Mouse (Mus musculus) midbrain, embryonic 10.5 days (tissue): ENCODE results near the gene Copg1. TPM values are rescaled to one million over a fixed set of nuclear protein-coding genes. Genes with fewer than 3 reads are reported as not detected.

Experiments
- DNase-seq: peaks from one replicate; pipeline ENCODE4 v3.0.0-alpha.2; 2017; ENCODE audit warnings: low spot score
- H3K27ac ChIP-seq: fragments of 300-500 bp; sonication (generic); replicated peaks from 2 replicates; pipeline ENCODE4 v1.5.1; 2016; ENCODE audit warnings: mild to moderate bottlenecking
- H3K27me3 ChIP-seq: fragments of 300-500 bp; sonication (generic); 2 replicates; pipeline ENCODE4 v1.6.1; 2016; ENCODE audit warnings: low read depth, mild to moderate bottlenecking; ENCODE audit not compliant: poor library complexity, severe bottlenecking
- H3K36me3 ChIP-seq: fragments of 300-500 bp; sonication (generic); 2 replicates; pipeline ENCODE4 v1.6.1; 2016; ENCODE audit warnings: mild to moderate bottlenecking, moderate library complexity
- H3K4me1 ChIP-seq: fragments of 300-500 bp; sonication (generic); 2 replicates; pipeline ENCODE4 v1.6.1; 2016
- H3K4me3 ChIP-seq: fragments of 300-500 bp; sonication (generic); 2 replicates; pipeline ENCODE4 v1.5.1; 2016; ENCODE audit warnings: mild to moderate bottlenecking, moderate library complexity
- H3K9me3 ChIP-seq: fragments of 300-500 bp; sonication (generic); replicated peaks from 2 replicates; pipeline ENCODE4 v1.6.1; 2016; ENCODE audit warnings: mild to moderate bottlenecking
- WGBS: fragments of 180-500 bp; shearing (Covaris S2); methylation state at CpG from one replicate; pipeline ENCODE4 v1.1.7; 2016; 5-methylcytosine and 5-hydroxymethylcytosine counted together
- polyA plus RNA-seq: library from polyadenylated mRNA; unstranded; fragments of >200 nt; fragmentation: Nextera tagmentation; extraction: Ambion mirVana; gene quantifications from 2 replicates; pipeline ENCODE4 v1.2.1, GENCODE M21; 2016

Copg1 gene
- polyA plus RNA-seq, 1 experiment from 2014 or later, result 150 TPM

GRCm38 (mm10) chr6:87879628-87880027, 8.0 kb upstream of the Copg1 start:
- DNase-seq, result no peak
- H3K4me3 ChIP-seq, result no peak overlapping the region
- H3K9me3 ChIP-seq, result no peaks in the 10 kb centered on the region
- no peak overlapping the region for H3K27ac ChIP-seq
- no peaks in the 10 kb centered on the region for H3K27me3 ChIP-seq
- no peaks in the 10 kb centered on the region for H3K4me1 ChIP-seq
- H3K36me3 ChIP-seq, result no peaks in the 10 kb centered on the region
- WGBS, result 72% methylated on average over 3 of the region's 3 CpGs

DNA sequence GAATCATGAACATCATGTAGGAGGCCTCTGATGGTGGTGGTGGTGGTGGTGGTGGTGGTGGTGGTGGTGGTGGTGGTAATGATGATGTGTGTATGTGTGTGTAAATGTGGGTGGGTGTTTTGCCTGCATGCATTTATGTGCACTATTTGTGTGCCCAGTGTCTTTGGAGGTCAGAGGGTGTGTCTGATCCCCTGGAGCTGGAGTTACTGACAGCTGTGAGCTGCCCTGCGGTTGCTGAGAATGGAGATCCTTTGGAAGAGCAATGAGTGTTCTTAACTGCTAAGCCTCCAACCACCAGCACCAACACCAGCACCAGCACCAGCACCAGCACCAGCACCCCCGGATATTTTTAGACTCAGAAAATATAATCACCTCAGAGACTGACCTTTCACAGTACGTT, 5.4 kb upstream of the Copg1 start:
- 87% methylated on average over 3 of the region's 3 CpGs for WGBS
- Histone ChIP-seq H3K36me3 (no peaks in the 10 kb centered on the region), H3K27ac (no peak overlapping the region), H3K9me3 (no peaks in the 10 kb centered on the region), H3K4me3 (no peak overlapping the region), H3K27me3 (no peaks in the 10 kb centered on the region), H3K4me1 (no peaks in the 10 kb centered on the region)
- no peak for DNase-seq

- no peaks in the 10 kb centered on the region for H3K36me3 ChIP-seq
- H3K4me3 ChIP-seq, result no peak overlapping the region
- no peaks in the 10 kb centered on the region for H3K4me1 ChIP-seq
- no peak for DNase-seq
- H3K27ac ChIP-seq, result no peak overlapping the region
- no peaks in the 10 kb centered on the region for H3K9me3 ChIP-seq
- H3K27me3 ChIP-seq, result no peaks in the 10 kb centered on the region
- 71% methylated on average over 4 of the region's 4 CpGs for whole genome bisulfite sequencing
Measured at GRCm38 (mm10) chr6:87882816-87883215, 4.8 kb upstream of the Copg1 start.

DNA sequence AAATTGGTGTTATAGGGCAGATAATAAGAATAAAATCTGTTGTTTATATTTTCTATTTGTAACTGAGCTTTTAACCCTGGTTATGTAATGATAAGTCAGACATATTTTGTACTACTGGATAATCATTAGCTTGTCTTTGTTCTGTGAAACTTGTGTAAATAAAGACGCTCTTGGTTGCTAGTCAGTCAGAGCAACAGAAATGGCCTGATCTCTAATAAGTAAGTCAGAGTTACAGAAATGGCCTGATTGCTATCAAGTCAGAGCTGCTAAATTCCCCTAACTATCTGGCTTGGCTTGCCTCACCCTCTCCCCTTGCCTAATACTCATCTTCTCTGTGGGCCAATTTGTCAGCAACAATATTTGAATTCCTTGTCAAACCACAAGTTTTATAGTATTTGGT, 893 bp upstream of the Copg1 start:
- no peak for DNase-seq
- Histone ChIP-seq H3K4me1 (peaks cover 11% of the 10 kb centered on the region), H3K27me3 (no peaks in the 10 kb centered on the region), H3K9me3 (no peaks in the 10 kb centered on the region), H3K36me3 (peaks cover 28% of the 10 kb centered on the region), H3K4me3 (no peak overlapping the region), H3K27ac (no peak overlapping the region)
- 84% methylated on average over 1 of the region's 1 CpGs for WGBS

GRCm38 (mm10) chr6:87893931-87894330, 6.3 kb downstream of the Copg1 start:
- H3K27me3 ChIP-seq, result no peaks in the 10 kb centered on the region
- H3K4me3 ChIP-seq, result no peak overlapping the region
- no peak for DNase-seq
- no peaks in the 10 kb centered on the region for H3K9me3 ChIP-seq
- peaks cover 98% of the 10 kb centered on the region for H3K36me3 ChIP-seq
- no peak overlapping the region for H3K27ac ChIP-seq
- H3K4me1 ChIP-seq, result peaks cover 2% of the 10 kb centered on the region
- 94% methylated on average over 7 of the region's 7 CpGs for WGBS

DNA sequence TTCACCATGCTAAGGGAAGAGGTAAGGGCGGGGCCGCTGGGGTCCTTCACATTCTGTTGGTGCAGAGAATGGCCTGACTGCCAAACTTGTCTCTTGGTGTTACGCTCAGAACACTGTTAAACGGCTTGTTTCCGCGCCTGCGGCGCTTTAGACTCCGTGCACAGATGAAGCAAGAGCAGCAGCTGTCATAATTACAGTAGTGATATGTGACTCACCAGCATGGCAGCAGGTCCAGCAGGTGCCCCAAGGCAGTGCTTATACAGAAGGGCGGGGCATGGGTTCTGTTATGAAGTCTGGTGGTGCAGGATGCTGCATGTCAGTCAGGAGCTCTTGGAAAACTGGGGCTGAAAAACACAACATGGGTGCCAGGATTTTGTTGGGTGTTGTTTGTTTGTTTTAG, 10.4 kb downstream of the Copg1 start:
- Histone ChIP-seq H3K9me3 (no peaks in the 10 kb centered on the region), H3K4me3 (no peak overlapping the region), H3K27me3 (no peaks in the 10 kb centered on the region), H3K27ac (no peak overlapping the region), H3K36me3 (peaks cover 99% of the 10 kb centered on the region), H3K4me1 (no peaks in the 10 kb centered on the region)
- no peak for DNase-seq
- 95% methylated on average over 10 of the region's 10 CpGs for WGBS

- DNase-seq, result no peak
Measured at GRCm38 (mm10) chr6:87906632-87907031, 19.0 kb downstream of the Copg1 start.

DNA sequence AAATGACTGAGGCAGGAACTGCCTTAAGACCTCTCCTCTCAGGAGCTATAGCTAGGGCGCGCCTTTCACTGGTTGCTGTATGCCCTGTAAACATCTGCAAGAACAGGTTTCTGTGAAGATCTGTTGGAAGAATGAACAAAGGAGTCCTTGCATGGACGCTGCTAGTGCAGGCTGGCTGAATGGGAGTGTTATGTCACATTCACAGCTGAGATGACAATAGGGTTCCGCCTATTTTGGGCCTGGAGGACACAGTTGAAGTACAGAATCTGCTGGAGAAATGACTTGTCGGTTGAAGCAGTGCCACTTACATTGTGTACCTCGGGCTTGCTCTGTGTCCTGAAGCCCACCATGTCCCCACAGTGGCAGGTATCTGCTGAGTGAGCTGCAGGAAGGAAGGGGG, 21.6 kb downstream of the Copg1 start:
- H3K27me3 ChIP-seq, result no peaks in the 10 kb centered on the region
- peaks cover 7% of the 10 kb centered on the region for H3K4me1 ChIP-seq
- 90% methylated on average over 6 of the region's 6 CpGs for WGBS
- H3K4me3 ChIP-seq, result no peak overlapping the region
- no peak for DNase-seq
- H3K36me3 ChIP-seq, result peaks cover 90% of the 10 kb centered on the region
- no peaks in the 10 kb centered on the region for H3K9me3 ChIP-seq
- no peak overlapping the region for H3K27ac ChIP-seq

More at GRCm38 (mm10) chr6:87906632-87907031, 19.0 kb downstream of the Copg1 start:
- peaks cover 98% of the 10 kb centered on the region for H3K36me3 ChIP-seq
- no peaks in the 10 kb centered on the region for H3K9me3 ChIP-seq
- WGBS, result 71% methylated on average over 5 of the region's 5 CpGs
- no peak overlapping the region for H3K4me3 ChIP-seq
- H3K27me3 ChIP-seq, result no peaks in the 10 kb centered on the region
- H3K27ac ChIP-seq, result no peak overlapping the region
- H3K4me1 ChIP-seq, result no peaks in the 10 kb centered on the region

GRCm38 (mm10) chr6:87911559-87911958, 23.9 kb downstream of the Copg1 start:
- no peak overlapping the region for H3K4me3 ChIP-seq
- no peak overlapping the region for H3K27ac ChIP-seq
- H3K36me3 ChIP-seq, result peaks cover 75% of the 10 kb centered on the region
- H3K9me3 ChIP-seq, result no peaks in the 10 kb centered on the region
- no peak for DNase-seq
- H3K27me3 ChIP-seq, result no peaks in the 10 kb centered on the region
- H3K4me1 ChIP-seq, result peaks cover 19% of the 10 kb centered on the region
- 91% methylated on average over 6 of the region's 6 CpGs for WGBS

DNA sequence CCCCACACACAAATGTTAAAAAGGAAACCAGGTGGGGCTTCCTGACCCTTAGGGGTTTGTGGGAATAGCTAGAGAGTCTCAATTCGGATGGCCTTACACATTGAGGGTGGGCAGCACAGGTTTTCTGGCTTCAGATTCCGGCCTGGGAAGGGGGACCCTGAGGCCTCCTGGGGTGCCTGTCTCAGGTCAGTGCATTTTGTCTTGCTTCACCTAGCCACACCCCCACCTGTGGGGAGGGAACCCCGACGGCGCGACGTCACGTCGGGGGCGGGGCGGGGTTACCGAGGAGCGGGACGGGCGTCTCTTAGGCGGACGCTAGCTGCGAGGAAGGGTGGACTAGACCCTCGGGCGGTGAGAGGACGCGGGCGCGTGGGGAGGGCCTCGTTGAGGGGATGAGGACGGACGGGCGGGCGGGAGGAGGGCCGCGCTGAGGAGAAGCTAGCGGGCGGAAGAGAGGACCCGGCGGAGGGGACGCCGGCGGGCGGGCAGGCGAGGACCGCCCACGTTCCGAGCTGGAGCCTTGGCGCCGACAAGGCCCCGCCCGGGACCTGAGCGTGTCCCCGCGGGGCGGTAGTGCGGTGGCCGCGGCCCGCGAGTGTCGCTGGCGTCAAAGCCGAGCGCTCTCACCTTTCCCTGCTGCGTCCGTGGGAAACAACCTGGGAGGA, 26.2 kb downstream of the Copg1 start, which contains the start of gene Hmces:
TSS of gene Hmces (plus strand) at position 275 of the 665 bp plus-strand sequence.
- Histone ChIP-seq H3K4me3 (peak within 1 kb of the TSS; percentile 76), H3K27ac (peak within 1 kb of the TSS; percentile 89), H3K36me3 (peaks cover 75% of the 10 kb centered on the region), H3K4me1 (peaks cover 19% of the 10 kb centered on the region), H3K27me3 (no peaks in the 10 kb centered on the region), H3K9me3 (no peaks in the 10 kb centered on the region)
- peak; percentile 72 for DNase-seq
- under 1% methylated on average over 59 of the region's 62 CpGs for WGBS

GRCm38 (mm10) chr6:87914326-87915102, 26.9 kb downstream of the Copg1 start:
- Histone ChIP-seq H3K9me3 (no peaks in the 10 kb centered on the region), H3K27me3 (no peaks in the 10 kb centered on the region), H3K4me1 (peaks cover 19% of the 10 kb centered on the region), H3K36me3 (peaks cover 75% of the 10 kb centered on the region), H3K4me3 (peak overlapping the region; percentile 76), H3K27ac (peak overlapping the region; percentile 89)
- 4% methylated on average over 35 of the region's 35 CpGs for WGBS
- DNase-seq, result peak; percentile 68

DNA sequence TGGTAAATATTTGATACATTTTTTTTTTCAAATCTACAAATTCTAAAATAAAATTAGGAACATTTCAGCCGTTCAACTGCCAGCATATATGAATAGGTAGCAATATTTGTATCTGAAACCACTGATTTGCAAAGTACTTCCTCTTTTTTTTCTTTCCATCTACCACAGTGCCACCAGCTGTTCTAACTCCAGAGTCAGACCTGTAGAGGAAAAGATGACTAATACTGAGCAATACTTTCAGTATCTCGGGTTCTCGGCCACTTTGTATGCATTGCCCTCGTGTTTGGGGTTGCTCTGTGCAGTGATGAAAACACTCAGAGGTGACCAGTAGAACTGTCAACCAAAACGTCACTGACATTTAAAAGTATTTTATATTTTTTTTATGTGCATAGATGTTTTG, 28.3 kb downstream of the Copg1 start:
- peaks cover 75% of the 10 kb centered on the region for H3K36me3 ChIP-seq
- H3K4me3 ChIP-seq, result no peak overlapping the region
- no peak overlapping the region for H3K27ac ChIP-seq
- no peaks in the 10 kb centered on the region for H3K9me3 ChIP-seq
- peaks cover 19% of the 10 kb centered on the region for H3K4me1 ChIP-seq
- 92% methylated on average over 5 of the region's 5 CpGs for WGBS
- H3K27me3 ChIP-seq, result no peaks in the 10 kb centered on the region
- DNase-seq, result no peak

GRCm38 (mm10) chr6:87921201-87921600, 33.6 kb downstream of the Copg1 start:
- Histone ChIP-seq H3K27ac (no peak overlapping the region), H3K4me3 (no peak overlapping the region), H3K9me3 (no peaks in the 10 kb centered on the region), H3K27me3 (no peaks in the 10 kb centered on the region), H3K4me1 (no peaks in the 10 kb centered on the region), H3K36me3 (peaks cover 90% of the 10 kb centered on the region)
- DNase-seq, result no peak
- WGBS, result 95% methylated on average over 4 of the region's 4 CpGs
